13 mouse cellular contexts compared by ENCODE assay signal in genomic region chr7:110739764-110740163, GRCm38 (mm10). TPM values are rescaled to one million over a fixed set of nuclear protein-coding genes. Genes with fewer than 3 reads are reported as not detected.
DNase-seq lines count a peak whose midpoint lies in the region; ATAC-seq and TF ChIP-seq lines count a peak whose summit lies in the region.
"Had no signal": no experiment of that assay in that cellular context is flagged by ENCODE, and none has a peak within 500 bp of the region (broad histone marks: within the 10 kb centered on the region; RNA-seq: fewer than 3 reads in every experiment).

No protein-coding gene starts in this region.

- peak; percentile 50 for DNase-seq in heart, adult 11 months
- no peak for DNase-seq in heart, adult 18-20 months
- peak; percentile 42 for DNase-seq in midbrain, embryonic 14.5 days
- DNase-seq in midbrain, embryonic 10.5 days (ENCODE audit: low spot score) = no peak
- DNase-seq in hindbrain, embryonic 14.5 days (ENCODE audit: low spot score) = peak; percentile 47
- DNase-seq in frontal cortex, postnatal 10 days (ENCODE audit: low spot score in 2 of 2) = no peak
- DNase-seq in cerebellum, adult 11-12 months = no peak
- DNase-seq: cerebellum, postnatal 36 days; gastrocnemius, postnatal 10 days had no signal

- H3K9me3 ChIP-seq in midbrain, embryonic 14.5 days (ENCODE audit: control insufficient read depth, low read length) = no peaks in the 10 kb centered on the region
- H3K9me3 ChIP-seq in midbrain, embryonic 10.5 days (replicated peaks) = 0 out of 2 replicates have a peak, but pooled peaks cover 6% of the 10 kb centered on the region
- H3K9me3 ChIP-seq in hindbrain, embryonic 14.5 days (ENCODE audit: control insufficient read depth, low read length) = no peaks in the 10 kb centered on the region

- ATAC-seq in midbrain, embryonic 14.5 days (ENCODE audit: low FRiP score, low TSS enrichment) = no peak
- ATAC-seq in hindbrain, embryonic 14.5 days (ENCODE audit: low FRiP score) = peak; percentile 59; the same call in 1 of the 2 replicates
- ATAC-seq: CD4-positive, CD25-positive, alpha-beta regulatory T cell, adult 4 months had no signal

- no peak overlapping the region for H3K4me3 ChIP-seq in midbrain, embryonic 14.5 days (replicated peaks; ENCODE audit: low read depth, low read length)
- no peak overlapping the region for H3K4me3 ChIP-seq in midbrain, embryonic 10.5 days
- no peak overlapping the region for H3K4me3 ChIP-seq in hindbrain, embryonic 14.5 days (replicated peaks; ENCODE audit: low read length)
- no peak overlapping the region for H3K4me3 ChIP-seq in small intestine, adult 2 months (ENCODE audit: low read depth, low read length)
- H3K4me3 ChIP-seq: heart, embryonic 13.5 days had no signal

- WGBS in midbrain, embryonic 14.5 days = 39% methylated on average over 5 of the region's 5 CpGs
- WGBS in midbrain, embryonic 10.5 days = 56% methylated on average over 5 of the region's 5 CpGs
- WGBS in hindbrain, embryonic 14.5 days = 21% methylated on average over 5 of the region's 5 CpGs
- 66% methylated on average over 5 of the region's 5 CpGs for WGBS in small intestine, adult 2 months

- H3K27me3 ChIP-seq in midbrain, embryonic 14.5 days (ENCODE audit: control insufficient read depth, insufficient read depth, low read length) = no peaks in the 10 kb centered on the region
- H3K27me3 ChIP-seq in midbrain, embryonic 10.5 days (ENCODE audit: low read depth, poor library complexity, severe bottlenecking) = no peaks in the 10 kb centered on the region
- no peaks in the 10 kb centered on the region for H3K27me3 ChIP-seq in hindbrain, embryonic 14.5 days (ENCODE audit: control insufficient read depth, insufficient read depth, low read length)
- H3K27me3 ChIP-seq in small intestine, adult 2 months (ENCODE audit: control insufficient read depth, insufficient read depth, low read length) = no peaks in the 10 kb centered on the region
- H3K27me3 ChIP-seq: heart, embryonic 13.5 days had no signal

- TF ChIP-seq CTCF in small intestine, adult 2 months (IDR thresholded peaks at IDR 0.05; ENCODE audit: extremely low read depth, insufficient read length, insufficient replicate concordance, low read depth, low read length) = no peak

- no peak overlapping the region for H3K9ac ChIP-seq in midbrain, embryonic 14.5 days (replicated peaks; ENCODE audit: low read length)
- H3K9ac ChIP-seq in hindbrain, embryonic 14.5 days = no peak overlapping the region
- H3K9ac ChIP-seq: heart, embryonic 13.5 days; liver, embryonic 14.5 days had no signal

- H3K27ac ChIP-seq in midbrain, embryonic 14.5 days (replicated peaks; ENCODE audit: low read depth, low read length) = peak overlapping the region; percentile 17; the same call in 1 of the 2 replicates
- H3K27ac ChIP-seq in midbrain, embryonic 10.5 days (replicated peaks) = no peak overlapping the region
- 0 out of 2 replicates have a peak overlapping the region, but pooled peaks have one; percentile 7 for H3K27ac ChIP-seq in hindbrain, embryonic 14.5 days
- H3K27ac ChIP-seq in small intestine, adult 2 months (ENCODE audit: insufficient read depth, low read depth, low read length) = peak overlapping the region; percentile 30; the same call in 1 of the 2 replicates
- H3K27ac ChIP-seq: heart, embryonic 13.5 days; liver, embryonic 14.5 days had no signal

- H3K4me2 ChIP-seq in midbrain, embryonic 14.5 days (ENCODE audit: low read length) = no peak overlapping the region
- H3K4me2 ChIP-seq in hindbrain, embryonic 14.5 days (replicated peaks) = no peak overlapping the region
- H3K4me2 ChIP-seq: heart, embryonic 13.5 days had no signal

- peaks cover 8% of the 10 kb centered on the region; the same call in 1 of the 2 replicates for H3K4me1 ChIP-seq in midbrain, embryonic 14.5 days (ENCODE audit: control insufficient read depth, insufficient read depth, low read length)
- peaks cover 11% of the 10 kb centered on the region for H3K4me1 ChIP-seq in midbrain, embryonic 10.5 days
- H3K4me1 ChIP-seq in hindbrain, embryonic 14.5 days (replicated peaks; ENCODE audit: control insufficient read depth, insufficient read depth, low read length) = peaks cover 17% of the 10 kb centered on the region; the same call in 1 of the 2 replicates
- 0 out of 2 replicates have a peak, but pooled peaks cover 2% of the 10 kb centered on the region for H3K4me1 ChIP-seq in small intestine, adult 2 months (ENCODE audit: control insufficient read depth, insufficient read depth, insufficient read length, low read length)

- H3K36me3 ChIP-seq in midbrain, embryonic 14.5 days (ENCODE audit: control insufficient read depth, insufficient read depth, low read length) = no peaks in the 10 kb centered on the region
- no peaks in the 10 kb centered on the region for H3K36me3 ChIP-seq in midbrain, embryonic 10.5 days
- no peaks in the 10 kb centered on the region for H3K36me3 ChIP-seq in hindbrain, embryonic 14.5 days (replicated peaks; ENCODE audit: control insufficient read depth, insufficient read depth)
- H3K36me3 ChIP-seq in small intestine, adult 2 months (ENCODE audit: control insufficient read depth, insufficient read depth, low read length) = no peaks in the 10 kb centered on the region
- H3K36me3 ChIP-seq: heart, embryonic 13.5 days had no signal

- TF ChIP-seq POLR2A in small intestine, adult 2 months (IDR thresholded peaks at IDR 0.05; ENCODE audit: low read depth, low read length) = no peak

RNA-seq across cellular contexts. Expression of gene Ampd3, which starts 28.2 kb away (rescaled TPM):
- total RNA-seq in heart, adult 18-20 months (2021) = 10 to 100 TPM; 31.3 to 34.4 TPM
- 7.8 and 8.2 TPM in 2 replicates for polyA plus RNA-seq in midbrain, embryonic 14.5 days (2014; fragmentation: Nextera tagmentation; extraction: Ambion mirVana)
- 0.81 and 0.95 TPM in 2 replicates for polyA plus RNA-seq in midbrain, embryonic 10.5 days (2016; fragmentation: Nextera tagmentation; extraction: Ambion mirVana)
- 8.8 and 10.8 TPM in 2 replicates for polyA plus RNA-seq in hindbrain, embryonic 14.5 days (2014; fragmentation: Nextera tagmentation; extraction: Ambion mirVana)
- 5.2 and 6.9 TPM in 2 replicates for polyA plus RNA-seq in small intestine, adult 2 months (2012; rRNA removed)

Comparison
In these comparisons a context has a peak if more than half of its experiments do, and no peak if none do; other contexts are left out.
1. DNase-seq: peak in heart, adult 11 months (single experiment), midbrain, embryonic 14.5 days (single experiment) and hindbrain, embryonic 14.5 days (single experiment); none in heart, adult 18-20 months (0 of 2), midbrain, embryonic 10.5 days (single experiment), frontal cortex, postnatal 10 days (0 of 2) and cerebellum, adult 11-12 months (single experiment).